Mouse (Mus musculus) right cerebral cortex, adult 18-20 months (tissue): ENCODE results near the gene Aff3.
A peak's percentile ranks its signal among the peaks of the same experiment; 100 is the strongest.

Experiments used
- DNase-seq: peaks from one replicate; pipeline ENCODE4 v3.0.0; 2022; ENCODE audit warnings: mixed read lengths

Gene Aff3

GRCm38 (mm10) chr1:38428708-38429683 lies 235.8 kb downstream of the Aff3 start:
- DNase-seq, result peak; percentile 82

GRCm38 (mm10) chr1:38422921-38423320 lies 241.8 kb downstream of the Aff3 start:
- no peak for DNase-seq

GRCm38 (mm10) chr1:38419331-38419730 lies 245.4 kb downstream of the Aff3 start:
- no peak for DNase-seq

- DNase-seq, result peak; percentile 25
Observed at GRCm38 (mm10) chr1:38418181-38419032, 246.3 kb downstream of the Aff3 start.

- DNase-seq, result no peak
Observed at GRCm38 (mm10) chr1:38417196-38417595, 247.6 kb downstream of the Aff3 start.

GRCm38 (mm10) chr1:38415511-38415910 lies 249.2 kb downstream of the Aff3 start:
- no peak for DNase-seq

- DNase-seq, result no peak
Observed at GRCm38 (mm10) chr1:38411106-38411505, 253.6 kb downstream of the Aff3 start.

GRCm38 (mm10) chr1:38410457-38410856 lies 254.3 kb downstream of the Aff3 start:
- peak; percentile 42 for DNase-seq

- no peak for DNase-seq
Observed at GRCm38 (mm10) chr1:38408241-38408640, 256.5 kb downstream of the Aff3 start.

- no peak for DNase-seq
Observed at GRCm38 (mm10) chr1:38403781-38404180, 261.0 kb downstream of the Aff3 start.

GRCm38 (mm10) chr1:38401856-38402255 lies 262.9 kb downstream of the Aff3 start:
- no peak for DNase-seq

GRCm38 (mm10) chr1:38399269-38399668 lies 265.5 kb downstream of the Aff3 start:
- DNase-seq, result no peak

GRCm38 (mm10) chr1:38398566-38398965 lies 266.2 kb downstream of the Aff3 start:
- DNase-seq, result no peak

GRCm38 (mm10) chr1:38395194-38395681 lies 269.5 kb downstream of the Aff3 start:
- DNase-seq, result no peak

GRCm38 (mm10) chr1:38394493-38394892 lies 270.3 kb downstream of the Aff3 start:
- peak; percentile 33 for DNase-seq

- DNase-seq, result peak; percentile 60
Observed at GRCm38 (mm10) chr1:38393516-38393915, 271.2 kb downstream of the Aff3 start.

- DNase-seq, result peak; percentile 31
Observed at GRCm38 (mm10) chr1:38392928-38393327, 271.8 kb downstream of the Aff3 start.

GRCm38 (mm10) chr1:38390886-38391249 lies 273.9 kb downstream of the Aff3 start:
- no peak for DNase-seq

- DNase-seq, result no peak
Observed at GRCm38 (mm10) chr1:38390235-38390885, 274.4 kb downstream of the Aff3 start.

- no peak for DNase-seq
Observed at GRCm38 (mm10) chr1:38389576-38389975, 275.2 kb downstream of the Aff3 start.

GRCm38 (mm10) chr1:38388466-38388865 lies 276.3 kb downstream of the Aff3 start:
- peak; percentile 43 for DNase-seq

- DNase-seq, result no peak
Observed at GRCm38 (mm10) chr1:38387438-38387837, 277.3 kb downstream of the Aff3 start.
